Mouse (Mus musculus): ENCODE measurements around the gene Rgs10. TPM values are rescaled to one million over a fixed set of nuclear protein-coding genes. Genes with fewer than 3 reads are reported as not detected.
A peak's percentile ranks its signal among the peaks of the same experiment; 100 is the strongest.

Rgs10 gene
- polyA plus RNA-seq, 1 experiment from 2014 or later: 315 TPM

GRCm38 (mm10) chr7:128421701-128422100, 3.1 kb upstream of the Rgs10 start:
- Histone ChIP-seq H3K36me3 (ENCODE audit: inconsistent target) (no peaks in the 10 kb centered on the region), H3K79me2 (ENCODE audit: inconsistent target) (peaks cover 10% of the 10 kb centered on the region), H3K4me3 (ENCODE audit: inconsistent target) (no peak overlapping the region), H3K27ac (no peak overlapping the region)
- WGBS (ENCODE audit: missing documents): 95% methylated on average over 7 of the region's 7 CpGs

GRCm38 (mm10) chr7:128419690-128420089, 1.1 kb upstream of the Rgs10 start:
- no peaks in the 10 kb centered on the region for H3K36me3 ChIP-seq (ENCODE audit: inconsistent target)
- H3K27ac ChIP-seq: no peak overlapping the region
- WGBS (ENCODE audit: missing documents): 68% methylated on average over 9 of the region's 9 CpGs
- no peak overlapping the region for H3K4me3 ChIP-seq (ENCODE audit: inconsistent target)
- peaks cover 30% of the 10 kb centered on the region for H3K79me2 ChIP-seq (ENCODE audit: inconsistent target)

GRCm38 (mm10) chr7:128417226-128417929, 1.2 kb downstream of the Rgs10 start:
- Histone ChIP-seq H3K4me3 (ENCODE audit: inconsistent target) (peak overlapping the region; percentile 79), H3K36me3 (ENCODE audit: inconsistent target) (no peaks in the 10 kb centered on the region), H3K79me2 (ENCODE audit: inconsistent target) (peaks cover 53% of the 10 kb centered on the region), H3K27ac (peak overlapping the region; percentile 37)
- 4% methylated on average over 30 of the region's 32 CpGs for WGBS (ENCODE audit: missing documents)

- 90% methylated on average over 6 of the region's 6 CpGs for WGBS (ENCODE audit: missing documents)
- no peak overlapping the region for H3K27ac ChIP-seq
- H3K36me3 ChIP-seq (ENCODE audit: inconsistent target): no peaks in the 10 kb centered on the region
- H3K4me3 ChIP-seq (ENCODE audit: inconsistent target): peak overlapping the region; percentile 79
- peaks cover 60% of the 10 kb centered on the region for H3K79me2 ChIP-seq (ENCODE audit: inconsistent target)
Measured at GRCm38 (mm10) chr7:128416664-128417063, 1.9 kb downstream of the Rgs10 start.

- WGBS (ENCODE audit: missing documents): 66% methylated on average over 8 of the region's 8 CpGs
Measured at GRCm38 (mm10) chr7:128414433-128414832, 4.1 kb downstream of the Rgs10 start.

GRCm38 (mm10) chr7:128412071-128412833, 6.3 kb downstream of the Rgs10 start:
- Histone ChIP-seq H3K27ac (peak overlapping the region; percentile 45), H3K36me3 (ENCODE audit: inconsistent target) (no peaks in the 10 kb centered on the region), H3K79me2 (ENCODE audit: inconsistent target) (peaks cover 98% of the 10 kb centered on the region), H3K4me3 (ENCODE audit: inconsistent target) (no peak overlapping the region)
- 27% methylated on average over 6 of the region's 10 CpGs for WGBS (ENCODE audit: missing documents)

More at GRCm38 (mm10) chr7:128414433-128414832, 4.1 kb downstream of the Rgs10 start:
- Histone ChIP-seq H3K36me3 (ENCODE audit: inconsistent target) (no peaks in the 10 kb centered on the region), H3K79me2 (ENCODE audit: inconsistent target) (peaks cover 81% of the 10 kb centered on the region), H3K27ac (no peak overlapping the region), H3K4me3 (ENCODE audit: inconsistent target) (no peak overlapping the region)

GRCm38 (mm10) chr7:128410708-128411413, 7.7 kb downstream of the Rgs10 start:
- WGBS (ENCODE audit: missing documents): 17% methylated on average over 11 of the region's 11 CpGs
- Histone ChIP-seq H3K36me3 (ENCODE audit: inconsistent target) (no peaks in the 10 kb centered on the region), H3K4me3 (ENCODE audit: inconsistent target) (no peak overlapping the region), H3K27ac (peak overlapping the region; percentile 48), H3K79me2 (ENCODE audit: inconsistent target) (peaks cover 98% of the 10 kb centered on the region)

- 97% methylated on average over 4 of the region's 5 CpGs for WGBS (ENCODE audit: missing documents)
- Histone ChIP-seq H3K27ac (no peak overlapping the region), H3K79me2 (ENCODE audit: inconsistent target) (peaks cover 98% of the 10 kb centered on the region), H3K4me3 (ENCODE audit: inconsistent target) (no peak overlapping the region), H3K36me3 (ENCODE audit: inconsistent target) (peaks cover 14% of the 10 kb centered on the region)
Measured at GRCm38 (mm10) chr7:128408265-128408664, 10.3 kb downstream of the Rgs10 start.

- peaks cover 57% of the 10 kb centered on the region for H3K79me2 ChIP-seq (ENCODE audit: inconsistent target)
- 92% methylated on average over 6 of the region's 6 CpGs for WGBS (ENCODE audit: missing documents)
- peaks cover 46% of the 10 kb centered on the region for H3K36me3 ChIP-seq (ENCODE audit: inconsistent target)
- H3K4me3 ChIP-seq (ENCODE audit: inconsistent target): no peak overlapping the region
- H3K27ac ChIP-seq: no peak overlapping the region
Measured at GRCm38 (mm10) chr7:128403988-128404387, 14.6 kb downstream of the Rgs10 start.

- H3K27ac ChIP-seq: no peak overlapping the region
- peaks cover 46% of the 10 kb centered on the region for H3K36me3 ChIP-seq (ENCODE audit: inconsistent target)
- peaks cover 57% of the 10 kb centered on the region for H3K79me2 ChIP-seq (ENCODE audit: inconsistent target)
- no peak overlapping the region for H3K4me3 ChIP-seq (ENCODE audit: inconsistent target)
- WGBS (ENCODE audit: missing documents): 96% methylated on average over 5 of the region's 6 CpGs
Measured at GRCm38 (mm10) chr7:128403586-128403985, 15.0 kb downstream of the Rgs10 start.

- WGBS (ENCODE audit: missing documents): 89% methylated on average over 10 of the region's 10 CpGs
- peaks cover 46% of the 10 kb centered on the region for H3K36me3 ChIP-seq (ENCODE audit: inconsistent target)
- no peak overlapping the region for H3K4me3 ChIP-seq (ENCODE audit: inconsistent target)
- no peak overlapping the region for H3K27ac ChIP-seq
- H3K79me2 ChIP-seq (ENCODE audit: inconsistent target): peaks cover 57% of the 10 kb centered on the region
Measured at GRCm38 (mm10) chr7:128403128-128403527, 15.4 kb downstream of the Rgs10 start.

- WGBS (ENCODE audit: missing documents): 91% methylated on average over 8 of the region's 8 CpGs
- Histone ChIP-seq H3K79me2 (ENCODE audit: inconsistent target) (peaks cover 56% of the 10 kb centered on the region), H3K36me3 (ENCODE audit: inconsistent target) (peaks cover 46% of the 10 kb centered on the region), H3K4me3 (ENCODE audit: inconsistent target) (no peak overlapping the region), H3K27ac (no peak overlapping the region)
Measured at GRCm38 (mm10) chr7:128402577-128402976, 16.0 kb downstream of the Rgs10 start.

- Histone ChIP-seq H3K4me3 (ENCODE audit: inconsistent target) (no peak overlapping the region), H3K27ac (0 out of 2 replicates have a peak overlapping the region, but pooled peaks have one; percentile 4), H3K79me2 (ENCODE audit: inconsistent target) (peaks cover 33% of the 10 kb centered on the region), H3K36me3 (ENCODE audit: inconsistent target) (peaks cover 36% of the 10 kb centered on the region)
- WGBS (ENCODE audit: missing documents): 58% methylated on average over 4 of the region's 4 CpGs
Measured at GRCm38 (mm10) chr7:128398664-128399063, 19.9 kb downstream of the Rgs10 start.

- 79% methylated on average over 2 of the region's 2 CpGs for WGBS (ENCODE audit: missing documents)
- Histone ChIP-seq H3K27ac (no peak overlapping the region), H3K4me3 (ENCODE audit: inconsistent target) (no peak overlapping the region), H3K36me3 (ENCODE audit: inconsistent target) (peaks cover 20% of the 10 kb centered on the region), H3K79me2 (ENCODE audit: inconsistent target) (peaks cover 29% of the 10 kb centered on the region; the same call in 1 of the 2 replicates)
Measured at GRCm38 (mm10) chr7:128397066-128397465, 21.5 kb downstream of the Rgs10 start.

Data from macrophage (primary cell).